Mouse (Mus musculus) E14TG2a.4 (cell line): ENCODE data around the gene Serinc5.

Experiments used
- CTCF ChIP-seq: conservative IDR thresholded peaks from 2 replicates; pipeline ENCODE4 v1.5.1; 2014; ENCODE audit warnings: low read length
- NANOG ChIP-seq: IDR thresholded peaks from 2 replicates; pipeline ENCODE4 v1.6.1; 2014; ENCODE audit warnings: borderline replicate concordance, low read length, mixed read lengths
- POU5F1 ChIP-seq: IDR thresholded peaks from 2 replicates; pipeline ENCODE4 v1.6.1; 2014; ENCODE audit warnings: low read length, borderline replicate concordance

DNA sequence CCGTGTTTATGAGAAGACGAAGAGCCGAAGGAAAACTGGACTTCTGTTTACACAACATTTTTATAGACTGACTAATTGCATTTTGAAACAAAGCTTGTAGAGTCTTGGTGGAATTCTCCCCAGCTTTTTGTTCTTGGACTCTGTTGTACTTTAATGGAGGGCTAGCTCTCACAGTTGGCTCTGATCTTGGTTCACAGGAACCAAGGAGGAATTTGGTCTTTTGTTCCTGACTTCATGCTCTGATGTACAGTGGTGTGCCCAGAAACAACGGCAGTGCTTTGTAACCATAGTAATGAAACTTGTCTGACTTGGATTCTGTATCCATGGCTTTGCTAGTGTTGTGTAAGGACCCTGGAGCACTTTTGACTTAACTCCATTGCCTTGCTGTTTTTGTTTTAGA, 20.6 kb downstream of the Serinc5 start:
- no peak for TF ChIP-seq CTCF
- no peak for TF ChIP-seq POU5F1
- TF ChIP-seq NANOG, result no peak
